ENCODE assay signal across 1 mouse cellular context in the genomic region with DNA sequence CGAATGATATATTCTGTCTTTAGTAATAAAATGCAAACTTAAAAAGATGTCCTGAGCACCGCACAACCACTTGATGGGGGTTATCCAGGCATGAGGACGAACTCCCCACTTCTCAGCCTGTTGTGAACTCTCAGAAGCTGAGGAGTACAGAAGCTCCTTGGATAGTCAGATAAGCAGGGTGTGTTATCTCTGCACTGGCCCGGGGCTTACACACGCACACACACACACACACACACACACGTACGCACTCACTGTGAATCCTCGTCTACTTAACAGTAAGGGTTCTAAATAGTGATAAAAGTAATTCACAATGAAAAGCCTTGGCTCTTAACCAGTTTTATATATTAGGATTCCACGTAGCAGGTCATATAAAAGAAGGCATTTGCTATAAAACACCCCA.
TF ChIP-seq lines count a peak whose summit lies in the region.

No protein-coding gene starts in this region.

TF ChIP-seq in MEL, 35 proteins besides CTCF, POLR2A, EP300 and RAD21 (continued from another document):
- TF ChIP-seq BHLHE40 (IDR thresholded peaks at IDR 0.05; ENCODE audit: borderline replicate concordance, low read depth, low read length) = no peak
- TF ChIP-seq MYC (IDR thresholded peaks at IDR 0.05; ENCODE audit: low read depth, low read length) = no peak
- 0 out of 2 replicates have a peak, but pooled peaks have one; percentile 44 for TF ChIP-seq TCF12 (IDR thresholded peaks at IDR 0.05; ENCODE audit: low read depth, low read length)
- TF ChIP-seq GABPA (IDR thresholded peaks at IDR 0.05; ENCODE audit: low read depth, low read length) = no peak
- no peak for TF ChIP-seq CHD2 (IDR thresholded peaks at IDR 0.05; ENCODE audit: low read length)
- TF ChIP-seq USF1 (IDR thresholded peaks at IDR 0.05; ENCODE audit: low read depth, low read length) = no peak
- TF ChIP-seq HCFC1 (IDR thresholded peaks at IDR 0.05; ENCODE audit: low read depth, low read length) = no peak
- TF ChIP-seq GATA1 (IDR thresholded peaks at IDR 0.05; ENCODE audit: low read depth, low read length) = peak; percentile 80
- TF ChIP-seq MAFK (IDR thresholded peaks at IDR 0.05; ENCODE audit: borderline replicate concordance, low read depth, low read length) = no peak
